Mouse (Mus musculus): ENCODE measurements around the gene H2afz.
"Not testable (repeated sequence)": the region's sequence is repeated elsewhere in the genome, so short reads cannot be mapped to it uniquely, and the experiment has no call there.

H2afz gene

GRCm38 (mm10) chr3:137863330-137864123, 760 bp upstream of the H2afz start:
- DNase-seq (ENCODE audit: low spot score in 2 of 2), result no peak

- peak; percentile 58 to 72 for DNase-seq (ENCODE audit: low spot score in 2 of 2)
Measured at GRCm38 (mm10) chr3:137864988-137865982, 998 bp downstream of the H2afz start.

GRCm38 (mm10) chr3:137867133-137867436, 2.8 kb downstream of the H2afz start:
- no peak for DNase-seq (ENCODE audit: low spot score in 2 of 2)

- DNase-seq (ENCODE audit: low spot score in 2 of 2), result peak; percentile 57 to 58
Measured at GRCm38 (mm10) chr3:137867437-137868093, 3.3 kb downstream of the H2afz start, which contains the start of gene Dnajb14. TSS of gene Dnajb14 (plus strand) at chr3:137867675.

- DNase-seq (ENCODE audit: low spot score in 2 of 2), result no peak
Measured at GRCm38 (mm10) chr3:137868094-137868913, 4.0 kb downstream of the H2afz start.

GRCm38 (mm10) chr3:137869395-137869794, 5.1 kb downstream of the H2afz start:
- peak in 1 of 2 experiments; percentile 43 for DNase-seq (ENCODE audit: low spot score in 2 of 2)

GRCm38 (mm10) chr3:137879313-137879712, 15.0 kb downstream of the H2afz start:
- DNase-seq (ENCODE audit: low spot score in 2 of 2), result no peak

- DNase-seq (ENCODE audit: low spot score in 2 of 2), result no peak
Measured at GRCm38 (mm10) chr3:137880109-137880748, 15.9 kb downstream of the H2afz start.

- no peak for DNase-seq (ENCODE audit: low spot score in 2 of 2)
Measured at GRCm38 (mm10) chr3:137881093-137881492, 16.8 kb downstream of the H2afz start.

- DNase-seq (ENCODE audit: low spot score in 2 of 2), result no peak
Measured at GRCm38 (mm10) chr3:137887961-137888360, 23.7 kb downstream of the H2afz start.

GRCm38 (mm10) chr3:137891089-137891488, 26.8 kb downstream of the H2afz start:
- no peak for DNase-seq (ENCODE audit: low spot score in 2 of 2)

GRCm38 (mm10) chr3:137892118-137892517, 27.8 kb downstream of the H2afz start:
- no peak for DNase-seq (ENCODE audit: low spot score in 2 of 2)

GRCm38 (mm10) chr3:137893789-137894188, 29.5 kb downstream of the H2afz start:
- DNase-seq (ENCODE audit: low spot score in 2 of 2), result no peak

GRCm38 (mm10) chr3:137895196-137895595, 30.9 kb downstream of the H2afz start:
- no peak for DNase-seq (ENCODE audit: low spot score in 2 of 2)

GRCm38 (mm10) chr3:137896386-137896785, 32.1 kb downstream of the H2afz start:
- DNase-seq (ENCODE audit: low spot score in 2 of 2), result no peak

GRCm38 (mm10) chr3:137896867-137897266, 32.6 kb downstream of the H2afz start:
- no peak for DNase-seq (ENCODE audit: low spot score in 2 of 2)

GRCm38 (mm10) chr3:137897685-137898084, 33.4 kb downstream of the H2afz start:
- DNase-seq (ENCODE audit: low spot score in 2 of 2), result no peak

- no peak for DNase-seq (ENCODE audit: low spot score in 2 of 2)
Measured at GRCm38 (mm10) chr3:137900149-137900548, 35.9 kb downstream of the H2afz start.

GRCm38 (mm10) chr3:137913093-137913492, 48.8 kb downstream of the H2afz start:
- no peak for DNase-seq (ENCODE audit: low spot score in 2 of 2)

- DNase-seq (ENCODE audit: low spot score in 2 of 2), result not testable (repeated sequence)
Measured at GRCm38 (mm10) chr3:137914567-137914966, 50.3 kb downstream of the H2afz start.
